Mouse (Mus musculus) liver, postnatal 0 days (tissue): ENCODE data around the gene Pkd1.

ENCODE experiments used
- CTCF ChIP-seq: sonication (generic); IDR thresholded peaks from 2 replicates; pipeline ENCODE4 v1.5.1; 2016; ENCODE audit warnings: antibody characterized with exemption, low read depth
- EP300 ChIP-seq: IDR thresholded peaks from 2 replicates; pipeline ENCODE4 v1.6.1; 2016; ENCODE audit warnings: antibody characterized with exemption, low read depth, mild to moderate bottlenecking

DNA sequence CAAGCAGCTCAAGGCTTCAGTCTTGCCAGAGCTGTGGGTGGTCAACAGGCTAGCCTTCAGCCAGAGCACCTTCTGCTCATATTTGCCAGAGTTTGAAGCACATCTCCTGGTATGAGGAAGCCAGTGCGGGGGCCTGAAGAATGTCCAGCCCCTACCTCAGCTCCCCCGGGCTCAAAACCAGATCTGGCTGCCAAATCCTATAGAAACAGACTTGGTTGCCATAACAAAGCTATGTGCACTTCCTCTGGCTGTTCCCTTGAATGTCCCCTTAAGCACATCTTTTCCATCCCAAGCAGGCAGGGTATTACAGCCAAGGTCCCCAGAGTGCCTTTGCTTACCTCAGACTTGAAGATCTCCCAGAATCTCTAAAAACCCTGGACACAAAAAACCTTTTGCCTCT, 24.9 kb upstream of the Pkd1 start:
- TF ChIP-seq EP300 (no peak), CTCF (no peak)
